Mouse (Mus musculus): ENCODE results near the gene Smg9. TPM values are rescaled to one million over a fixed set of nuclear protein-coding genes. Genes with fewer than 3 reads are reported as not detected.
"Not testable (repeated sequence)": the region's sequence is repeated elsewhere in the genome, so short reads cannot be mapped to it uniquely, and the experiment has no call there.

The Smg9 gene
- total RNA-seq, 2 experiments from 2014 or later: 6.6 to 8.4 TPM

DNA sequence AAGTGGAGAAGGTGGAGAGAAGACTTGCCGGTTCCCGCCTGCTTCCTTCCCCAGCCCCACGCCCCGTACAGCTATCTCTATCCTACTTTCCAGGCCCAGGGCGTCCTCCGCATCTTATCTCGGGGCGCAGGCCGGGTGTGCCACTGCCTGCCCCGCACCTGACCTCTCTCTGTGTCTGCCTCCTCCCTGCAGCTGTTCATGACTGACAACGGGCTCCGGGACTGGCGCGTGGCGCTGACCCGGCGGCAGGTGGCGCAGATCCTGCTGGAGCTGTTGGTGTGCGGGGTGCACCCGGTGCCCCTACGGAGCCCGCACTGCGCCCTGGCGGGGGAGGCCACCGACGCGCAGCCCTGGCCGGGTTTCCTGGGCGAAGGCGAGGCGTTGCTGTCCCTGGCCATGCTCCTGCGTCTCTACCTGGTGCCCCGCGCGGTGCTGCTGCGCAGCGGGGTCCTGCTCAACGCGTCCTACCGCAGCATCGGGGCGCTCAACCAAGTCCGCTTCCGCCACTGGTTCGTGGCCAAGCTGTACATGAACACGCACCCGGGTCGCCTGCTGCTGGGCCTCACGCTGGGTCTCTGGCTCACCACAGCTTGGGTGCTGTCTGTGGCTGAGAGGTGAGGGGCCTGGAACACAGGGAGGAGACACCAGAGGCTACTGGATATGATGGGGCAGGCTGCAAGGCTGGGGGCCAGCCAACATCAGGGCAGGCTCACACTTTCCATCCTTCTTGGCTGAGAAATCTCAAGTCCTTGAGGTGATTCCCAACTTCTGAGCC lies 22.1 kb upstream of the Smg9 start:
- DNase-seq: peak; percentile 49 to 63

DNA sequence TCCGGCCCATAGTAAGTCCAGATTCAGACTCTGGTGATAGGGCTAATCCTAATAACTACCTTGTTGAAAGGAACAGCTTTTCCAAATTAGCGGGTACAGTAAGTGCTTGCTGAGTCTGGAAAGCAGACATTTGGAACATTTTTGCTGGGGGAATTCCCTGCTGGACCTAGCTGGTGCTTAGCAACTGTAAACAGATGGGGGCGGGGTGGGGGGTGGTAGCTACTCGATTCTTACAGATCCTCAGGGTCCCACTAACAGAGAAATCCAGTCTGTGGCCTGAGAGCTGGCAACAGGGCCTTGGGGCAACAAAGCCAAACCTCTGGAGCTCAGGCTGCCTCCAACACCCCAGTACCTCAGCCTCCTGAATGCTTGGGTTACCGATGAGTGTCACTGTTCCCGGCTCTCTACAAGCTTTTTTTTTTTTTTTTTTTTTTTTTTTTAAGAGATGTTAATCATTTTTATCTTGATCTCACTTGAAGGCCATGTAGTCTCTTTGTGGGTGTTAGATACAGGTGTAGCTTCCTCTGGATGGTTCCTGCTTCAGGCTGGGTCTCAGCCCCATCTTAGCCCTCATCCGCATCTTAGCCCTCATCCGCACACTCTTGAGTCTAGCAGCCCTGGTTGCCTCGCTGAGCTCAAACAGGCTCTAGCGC lies 21.2 kb upstream of the Smg9 start:
- DNase-seq: no peak

DNA sequence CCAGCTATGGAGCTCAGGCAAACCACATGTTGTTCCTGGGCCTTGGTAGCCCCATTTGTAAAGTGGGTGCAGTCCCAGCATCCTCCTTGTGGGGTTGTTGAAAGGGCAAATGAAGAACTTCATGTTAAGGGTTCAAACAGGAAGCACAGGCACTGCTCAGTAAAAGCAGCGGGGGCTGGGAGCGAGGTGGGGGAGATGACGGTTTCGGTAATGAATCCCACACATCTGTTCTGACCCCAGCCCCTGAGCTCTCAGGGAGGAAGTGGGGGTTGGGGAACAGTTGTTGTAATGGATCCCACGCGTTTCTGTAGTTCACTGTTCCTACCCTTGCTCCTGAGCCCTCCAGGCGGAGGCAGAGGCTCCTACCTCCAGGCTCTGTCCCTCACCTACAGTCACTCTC lies 19.5 kb upstream of the Smg9 start:
- DNase-seq: no peak

DNA sequence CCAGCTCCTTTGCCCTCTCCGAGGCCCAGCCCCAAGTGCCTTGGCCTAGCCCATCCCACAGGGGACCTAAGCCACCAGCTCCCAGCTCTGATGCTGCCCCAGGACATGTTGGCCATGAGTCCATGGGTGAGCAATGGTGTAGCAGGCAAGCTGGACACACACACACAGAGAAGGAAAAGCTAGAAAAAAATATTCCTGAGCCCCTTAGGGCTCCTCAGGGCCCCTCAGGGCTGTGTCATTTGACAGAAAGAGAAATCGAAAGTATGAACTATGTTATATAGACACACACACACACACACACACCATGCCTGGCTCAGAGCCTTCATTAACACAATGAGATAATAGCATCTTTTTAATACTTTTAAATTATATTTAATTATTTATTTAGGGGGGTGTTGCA lies 19.0 kb upstream of the Smg9 start:
- no peak for DNase-seq

DNA sequence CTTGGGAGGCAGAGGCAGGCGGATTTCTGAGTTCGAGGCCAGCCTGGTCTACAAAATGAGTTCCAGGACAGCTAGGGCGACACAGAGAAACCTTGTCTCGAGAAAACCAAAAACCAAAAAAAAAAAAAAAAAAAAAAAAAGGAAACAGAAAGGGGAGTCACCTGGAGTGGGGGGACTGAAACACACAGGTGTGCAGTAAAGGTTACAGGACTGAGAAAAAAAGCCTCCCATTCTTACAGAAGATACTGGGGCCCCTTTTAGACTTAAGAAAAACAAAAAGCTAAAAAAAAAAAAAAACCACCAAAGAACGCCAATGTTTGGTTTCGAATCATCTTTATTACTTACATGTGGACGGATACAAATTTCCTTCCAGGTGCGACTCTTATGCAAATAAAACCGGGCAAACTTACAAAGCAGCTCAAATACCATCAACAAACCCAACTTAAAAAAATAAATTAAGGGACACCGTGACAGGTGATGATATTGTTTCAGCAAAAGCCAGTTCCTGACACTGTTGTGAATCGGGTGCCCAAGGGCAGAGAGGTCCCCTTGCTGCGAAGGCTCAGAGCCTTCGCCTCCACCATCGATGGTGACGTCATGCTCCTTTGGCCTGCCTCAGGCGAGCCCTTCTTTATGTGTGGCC lies 16.6 kb upstream of the Smg9 start:
- no peak for DNase-seq

DNA sequence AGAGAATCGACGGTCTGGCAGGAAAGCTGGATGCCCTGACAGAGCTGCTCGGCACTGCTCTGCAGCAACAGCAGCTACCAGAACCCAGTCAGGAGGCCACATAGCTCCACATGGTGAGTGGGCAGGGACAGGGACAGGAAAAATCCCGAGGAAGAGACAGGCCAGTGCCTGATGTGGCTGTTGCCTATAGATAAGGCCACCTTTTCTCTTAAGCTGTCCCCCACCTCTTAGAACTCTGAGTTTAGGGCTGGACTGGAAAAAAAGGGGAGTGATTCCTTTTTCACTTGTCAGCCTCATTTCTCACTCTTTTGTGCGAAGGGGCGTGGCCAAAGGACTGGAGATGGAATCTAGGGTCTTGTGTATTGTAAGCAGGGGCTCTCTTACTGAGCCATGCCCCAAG lies 15.3 kb upstream of the Smg9 start:
- DNase-seq: no peak

DNA sequence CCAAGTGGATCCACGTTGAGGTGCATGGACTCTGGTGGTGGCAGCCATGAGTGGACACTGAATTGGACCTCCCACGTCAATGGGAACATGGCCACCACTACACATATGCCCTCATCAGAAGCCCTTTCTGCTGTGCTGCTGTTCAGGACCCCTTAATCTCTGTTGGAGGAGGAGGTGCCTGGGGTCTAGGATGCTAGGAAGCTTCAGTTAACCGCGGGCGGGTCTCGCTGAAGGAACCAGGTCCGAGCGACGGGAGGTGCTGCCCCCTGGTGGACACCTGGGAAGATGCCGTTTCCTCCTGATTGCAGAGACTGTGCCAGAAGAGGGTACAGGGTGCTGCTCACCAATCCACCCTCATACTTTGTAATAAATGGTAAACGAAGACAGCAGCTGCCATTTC lies 14.6 kb upstream of the Smg9 start:
- DNase-seq: peak; percentile 48 to 82

DNA sequence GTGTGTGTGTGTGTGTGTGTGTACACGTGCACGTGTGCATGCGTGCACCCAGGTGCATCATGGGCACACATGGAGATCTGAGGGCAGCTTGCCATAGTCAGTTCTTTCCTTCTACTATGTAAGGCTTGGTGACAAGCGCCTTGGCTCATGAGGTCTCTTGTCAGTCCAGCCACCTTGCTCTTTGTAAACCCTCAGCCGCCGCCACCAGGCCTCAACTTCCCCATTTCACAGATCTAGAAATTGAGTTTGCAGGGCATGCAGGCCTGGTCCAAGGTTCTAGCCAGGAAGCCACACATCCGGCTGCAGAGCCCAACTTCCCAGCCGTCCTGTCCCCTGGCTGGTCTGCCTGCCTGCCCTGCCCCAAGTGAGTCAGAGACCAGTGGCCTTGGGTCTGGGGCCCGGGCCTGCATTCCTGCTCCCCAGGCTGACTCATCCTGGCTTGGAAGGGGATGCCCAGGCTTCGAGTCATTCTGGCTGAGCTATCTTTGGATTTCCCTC lies 12.3 kb upstream of the Smg9 start:
- peak in 1 of 2 experiments; percentile 48 for DNase-seq

DNA sequence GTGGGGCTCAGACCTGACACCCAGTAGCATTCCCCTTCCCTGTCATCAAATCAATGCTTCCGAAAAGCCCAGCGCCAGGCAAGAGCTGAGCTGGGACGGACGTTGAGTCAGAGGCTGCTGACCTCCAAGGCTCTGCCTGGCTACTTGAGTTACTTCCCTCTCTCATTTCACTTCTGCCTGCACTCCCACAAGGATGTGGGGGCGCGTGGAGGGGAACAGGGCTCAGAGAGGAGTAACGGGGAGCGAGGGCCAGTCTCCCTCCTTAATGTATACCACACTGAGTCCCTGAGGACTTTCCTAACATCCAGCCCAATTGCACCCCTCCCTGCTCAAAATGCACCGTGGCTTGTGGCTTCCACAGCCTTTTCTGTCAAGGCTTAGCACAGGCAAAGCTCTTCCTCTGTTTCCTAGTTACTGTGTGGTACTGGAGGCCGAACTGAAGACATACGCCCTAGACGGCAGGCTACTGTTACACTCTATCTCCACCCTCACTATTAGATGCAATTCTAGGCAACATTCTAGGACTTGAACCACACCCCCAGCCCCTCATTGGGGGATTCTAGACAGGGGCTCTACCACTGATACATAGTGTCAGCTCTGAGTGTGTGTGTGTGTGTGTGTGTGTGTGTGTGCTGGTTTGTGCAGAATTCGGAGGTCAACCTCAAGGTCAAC lies 9.8 kb upstream of the Smg9 start:
- DNase-seq: peak in 1 of 2 experiments; percentile 35

DNA sequence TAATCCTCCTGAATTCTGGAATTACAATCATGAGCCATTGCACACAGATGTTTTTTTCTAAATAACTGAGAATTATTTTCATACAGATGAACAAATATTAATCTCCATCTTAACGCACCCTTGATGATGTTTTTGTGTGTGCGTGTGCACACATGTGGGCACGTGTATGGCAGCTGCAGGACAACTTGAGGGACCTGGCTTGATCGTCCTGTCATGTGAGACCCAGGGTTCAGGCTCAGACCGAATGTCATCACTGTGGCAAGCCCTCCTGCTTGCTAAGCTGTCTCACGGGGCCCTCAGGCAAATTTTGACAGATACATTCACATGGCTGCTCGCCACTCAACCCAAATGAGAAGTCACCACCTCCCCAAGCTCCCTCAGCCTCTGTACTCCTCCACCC lies 8.9 kb upstream of the Smg9 start:
- DNase-seq: no peak

DNA sequence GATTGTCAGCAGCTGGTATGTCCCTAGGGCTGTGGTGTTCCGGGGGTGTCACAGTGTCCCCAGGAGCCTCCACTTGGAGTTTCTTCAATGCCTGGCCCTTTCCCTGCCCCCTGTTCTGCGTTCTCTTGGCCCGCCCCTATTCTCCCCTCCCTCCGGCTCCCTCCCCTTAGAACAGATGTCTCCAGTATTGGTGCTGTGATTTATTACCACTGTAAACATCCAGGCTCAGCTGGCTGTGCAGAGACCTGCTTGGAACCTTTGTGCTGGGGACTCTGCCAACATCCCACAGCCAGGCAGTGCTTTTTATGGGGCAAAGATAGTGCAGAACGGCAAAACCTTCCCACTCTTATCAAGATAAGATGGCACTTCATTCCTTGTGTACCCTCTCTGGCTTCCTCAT lies 8.3 kb upstream of the Smg9 start:
- DNase-seq: no peak

DNA sequence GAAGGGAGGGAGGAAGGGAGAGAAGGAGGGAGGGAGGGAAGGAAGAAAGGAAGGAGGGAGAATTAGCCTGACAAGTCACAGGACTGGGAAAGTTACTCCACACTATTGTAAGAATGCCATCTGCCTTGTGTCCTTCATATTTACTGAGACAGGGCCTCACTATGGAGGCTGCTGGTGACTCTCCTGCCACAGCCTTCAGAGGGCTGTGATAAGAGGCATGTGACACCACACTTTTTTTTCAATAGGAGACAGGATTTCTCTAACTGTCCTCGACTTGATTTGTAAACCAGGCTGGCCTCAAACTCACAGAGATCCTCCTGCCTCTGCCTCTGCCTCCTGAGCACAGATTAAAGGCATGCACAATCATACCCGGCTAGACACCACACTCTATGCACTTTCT lies 7.7 kb upstream of the Smg9 start:
- DNase-seq: no peak

DNA sequence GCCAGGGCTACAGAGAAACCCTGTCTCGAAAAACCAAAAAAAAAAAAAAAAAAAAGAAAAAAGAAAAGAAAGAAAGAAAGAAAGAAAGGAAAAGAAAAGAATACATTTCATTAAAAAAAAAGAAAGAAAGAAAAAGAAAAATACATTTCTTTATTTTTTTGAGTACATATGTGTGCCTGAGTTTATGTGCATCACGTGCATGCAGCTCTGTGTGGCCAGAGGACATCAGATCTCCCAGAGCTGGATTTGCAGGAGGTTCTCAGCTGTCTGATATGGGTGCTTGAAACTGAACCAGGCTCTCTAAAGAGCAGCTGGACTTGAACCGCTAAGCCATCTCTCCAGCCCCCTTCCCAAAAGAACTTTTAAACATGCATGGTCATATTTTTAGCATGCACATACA lies 5.4 kb upstream of the Smg9 start:
- DNase-seq: no peak

DNA sequence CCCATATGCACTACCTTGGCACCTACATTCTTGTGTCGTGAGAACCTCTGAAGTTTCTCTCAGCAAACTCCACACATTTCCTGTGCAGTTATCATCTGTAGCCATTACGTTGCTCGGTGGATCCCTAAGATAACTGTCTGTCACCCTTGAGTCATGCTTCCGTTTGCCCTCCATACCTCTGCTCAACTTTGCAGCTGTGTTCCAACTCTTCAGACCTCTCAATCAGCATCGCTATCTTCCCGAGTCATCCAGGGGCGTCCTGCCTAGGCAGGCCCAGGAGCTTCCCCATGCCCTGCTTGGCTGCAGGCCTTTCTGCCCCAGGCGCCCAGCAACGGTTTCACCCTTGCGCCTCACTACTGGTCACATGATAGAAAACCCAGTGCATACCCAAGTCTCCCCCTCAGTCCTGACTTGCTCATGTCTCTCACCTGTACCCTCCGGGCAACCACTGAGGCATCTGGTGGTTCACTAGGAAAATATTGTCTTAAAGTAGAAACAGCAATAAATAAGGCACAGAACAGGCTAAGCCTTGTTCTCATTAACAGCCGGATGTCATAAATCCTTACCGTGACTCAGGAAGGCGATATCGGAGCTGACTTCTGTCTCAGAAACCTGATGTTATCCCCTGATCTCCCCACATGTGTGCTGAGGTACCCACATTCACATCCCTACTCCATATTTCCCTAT lies 4.8 kb upstream of the Smg9 start:
- no peak for DNase-seq

DNA sequence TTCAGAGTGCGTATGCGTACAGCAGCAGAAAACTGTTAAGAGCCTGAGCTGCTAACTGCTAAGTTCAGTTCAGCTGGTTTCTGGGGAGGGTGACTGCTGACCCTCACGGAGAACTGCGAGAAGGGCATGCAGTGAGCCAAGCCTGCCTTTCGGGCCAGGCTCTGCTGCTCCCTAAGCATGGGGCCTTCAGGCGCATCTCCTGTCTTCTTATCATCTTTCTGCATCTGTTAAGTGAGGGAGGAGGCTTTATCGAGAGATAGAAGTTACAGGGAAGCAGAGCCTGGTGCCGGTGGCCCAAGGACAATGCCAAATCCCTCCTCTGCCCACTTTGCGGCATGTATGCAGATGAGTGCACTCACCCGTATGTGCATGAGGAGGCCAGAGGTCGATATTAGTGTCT lies 2.6 kb upstream of the Smg9 start:
- no peak for DNase-seq

DNA sequence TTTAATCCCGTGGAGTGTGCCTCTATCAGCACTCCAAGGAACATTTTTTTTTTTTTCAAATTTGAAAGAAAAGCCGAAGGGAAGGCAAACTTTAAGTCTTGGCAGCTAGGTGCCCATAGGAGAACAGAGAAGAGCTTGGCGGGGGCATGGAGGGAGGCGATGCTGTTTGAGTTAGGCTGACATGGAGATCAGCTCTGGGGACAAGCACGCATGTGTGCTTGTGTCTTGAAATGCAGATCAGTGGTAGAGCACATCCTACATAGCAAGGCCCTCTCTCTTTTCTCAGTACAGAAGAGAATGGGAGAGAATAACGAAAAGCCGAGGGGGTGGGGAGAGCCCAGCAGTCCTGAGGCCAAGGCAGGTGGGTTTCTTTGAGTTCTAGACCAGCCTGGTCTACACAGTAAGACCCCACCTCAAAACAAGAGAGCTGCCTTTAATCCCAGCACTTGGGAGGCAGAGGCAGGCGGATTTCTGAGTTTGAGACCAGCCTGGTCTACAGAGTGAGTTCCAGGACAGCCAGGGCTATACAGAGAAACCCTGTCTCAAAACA lies 980 bp upstream of the Smg9 start:
- no peak for DNase-seq

DNA sequence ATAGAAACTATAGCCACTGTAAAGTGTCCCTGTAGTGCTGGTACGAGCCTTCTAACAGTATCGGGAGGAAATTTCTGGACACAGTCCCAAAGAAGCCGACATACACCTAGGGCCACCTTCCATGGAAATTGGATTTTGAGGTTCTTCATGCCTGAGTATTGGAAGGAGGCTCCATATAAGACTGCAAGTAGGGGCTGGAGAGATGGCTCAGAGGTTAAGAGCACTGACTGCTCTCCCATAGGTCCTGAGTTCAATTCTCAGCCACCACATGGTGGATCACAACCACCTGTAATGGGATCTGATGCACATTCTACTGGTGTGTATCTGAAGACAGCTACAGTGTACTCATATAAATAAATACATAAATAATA lies 648 bp downstream of the Smg9 start:
- DNase-seq: no peak

DNA sequence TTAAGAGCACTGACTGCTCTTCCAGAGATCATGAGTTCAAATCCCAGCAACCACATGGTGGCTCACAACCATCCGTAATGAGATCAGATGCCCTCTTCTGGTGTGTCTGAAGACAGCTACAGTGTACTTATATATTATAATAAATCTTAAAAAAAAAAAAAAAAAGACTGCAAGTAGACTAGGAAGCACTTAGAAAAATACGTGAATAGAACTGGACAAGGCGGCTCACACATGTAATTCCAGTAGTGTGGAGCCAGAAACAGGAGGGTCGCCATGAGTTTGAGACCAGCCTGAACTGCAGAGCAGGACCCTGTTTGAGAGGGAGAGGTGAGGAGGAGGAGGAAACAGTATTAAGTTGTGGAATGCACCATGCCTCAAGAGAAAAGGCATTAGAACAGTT lies 1.1 kb downstream of the Smg9 start:
- DNase-seq: not testable (repeated sequence)

DNA sequence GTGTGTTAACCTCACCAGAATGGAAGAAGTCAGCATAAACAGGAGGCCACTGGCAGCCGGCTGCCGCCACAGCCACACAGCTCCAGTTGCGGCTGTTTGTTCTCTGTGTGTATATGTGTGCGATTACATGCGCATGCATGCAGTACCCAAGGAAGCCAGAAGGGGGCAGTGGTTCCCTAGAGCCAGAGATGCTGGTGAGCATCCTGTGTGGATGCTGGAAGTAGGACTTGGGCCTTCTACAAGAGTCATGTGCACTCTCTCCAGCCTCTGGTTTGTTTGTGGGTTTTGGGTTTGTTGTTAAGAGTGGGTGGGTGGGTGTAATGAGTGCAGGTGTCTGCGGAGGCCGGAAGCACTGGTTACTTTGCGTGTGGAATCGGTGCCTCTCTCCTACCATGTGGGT lies 3.4 kb downstream of the Smg9 start:
- DNase-seq: no peak

DNA sequence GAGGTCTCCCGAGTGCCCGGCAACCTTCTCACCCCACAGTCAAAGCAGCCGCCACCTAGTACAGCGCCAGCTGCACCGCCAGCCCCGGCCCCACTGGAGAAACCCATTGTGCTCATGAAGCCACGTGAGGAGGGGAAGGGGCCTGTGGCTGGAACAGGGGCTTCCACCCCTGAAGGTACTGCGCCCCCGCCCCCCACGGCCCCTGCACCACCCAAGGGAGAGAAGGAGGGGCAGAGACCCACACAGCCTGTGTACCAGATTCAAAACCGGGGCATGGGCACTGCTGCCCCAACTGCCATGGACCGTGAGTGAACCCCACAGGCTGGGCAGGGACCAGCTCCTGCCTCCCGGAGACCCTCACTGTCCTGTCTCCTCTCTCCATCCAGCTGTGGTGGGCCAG lies 6.2 kb downstream of the Smg9 start:
- no peak for DNase-seq

DNA sequence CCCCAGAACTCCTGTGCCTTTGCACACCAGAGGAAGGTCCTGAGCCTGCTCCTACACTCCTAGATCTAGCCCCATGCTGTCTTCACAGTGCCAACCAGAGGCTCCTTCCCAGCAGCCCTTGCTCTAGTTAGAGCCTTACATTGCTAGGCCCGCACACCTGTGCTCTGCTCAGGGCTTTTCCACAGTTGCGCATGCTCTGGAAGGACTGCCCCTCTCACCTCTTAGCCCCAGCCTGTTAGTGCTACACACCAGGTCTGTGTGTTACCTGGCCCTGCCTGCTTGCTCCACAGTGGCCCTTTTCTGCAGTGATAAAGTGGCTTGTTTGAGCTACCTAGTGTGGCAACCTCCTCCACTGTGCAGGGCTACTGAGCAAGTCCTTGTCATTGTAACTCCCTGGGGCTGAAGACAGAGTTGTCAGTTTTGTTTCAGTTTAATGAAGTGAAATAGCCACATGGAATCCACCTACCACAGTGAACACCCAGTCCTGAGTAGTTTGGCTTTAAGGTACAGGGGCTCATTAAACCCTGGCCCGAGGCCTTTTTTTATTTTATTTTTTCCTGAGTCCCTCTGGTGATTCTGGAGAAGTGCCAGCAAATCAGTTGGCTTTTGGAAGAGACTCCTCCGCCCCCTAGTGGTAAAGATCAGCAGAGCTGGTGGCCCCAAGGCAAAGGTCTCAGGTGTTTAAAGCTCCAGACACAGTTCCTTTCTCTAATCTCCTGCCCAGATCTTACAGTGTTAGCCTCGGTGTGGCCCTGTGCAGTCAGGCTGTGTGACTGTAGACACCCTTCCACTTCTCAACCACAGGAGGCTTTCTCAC lies 7.3 kb downstream of the Smg9 start:
- DNase-seq: peak; percentile 75 to 86
